Mouse (Mus musculus): ENCODE data around the gene Itga4. TPM values are rescaled to one million over a fixed set of nuclear protein-coding genes. Genes with fewer than 3 reads are reported as not detected.

Itga4 gene
- polyA plus RNA-seq, 1 experiment from 2014 or later = 1.7 TPM

DNA sequence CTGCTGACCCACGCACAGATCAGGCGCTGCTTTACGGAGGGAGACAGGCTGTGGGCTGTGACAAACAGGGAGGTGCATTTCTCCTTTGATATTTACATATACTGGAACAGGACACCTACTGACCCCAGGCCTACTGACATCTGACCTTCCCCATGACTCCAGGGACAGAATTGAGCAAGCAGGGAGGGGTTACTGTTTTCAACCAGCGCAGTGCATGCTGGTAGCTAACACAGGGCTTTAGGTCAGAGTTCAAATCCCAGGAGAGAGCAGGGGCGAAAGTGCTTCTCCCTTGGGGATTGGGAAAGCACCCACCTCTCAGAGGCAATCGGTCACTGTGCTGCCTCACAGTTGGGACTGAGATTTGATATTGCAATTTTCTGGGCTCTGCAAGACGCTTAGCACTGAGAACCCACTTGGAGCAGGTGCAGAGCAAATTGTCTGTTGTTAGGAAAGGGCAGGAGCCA is 113.9 kb downstream of the Itga4 start:
- TF ChIP-seq CTCF (IDR thresholded peaks at IDR 0.05; ENCODE audit: low read depth) = no peak

DNA sequence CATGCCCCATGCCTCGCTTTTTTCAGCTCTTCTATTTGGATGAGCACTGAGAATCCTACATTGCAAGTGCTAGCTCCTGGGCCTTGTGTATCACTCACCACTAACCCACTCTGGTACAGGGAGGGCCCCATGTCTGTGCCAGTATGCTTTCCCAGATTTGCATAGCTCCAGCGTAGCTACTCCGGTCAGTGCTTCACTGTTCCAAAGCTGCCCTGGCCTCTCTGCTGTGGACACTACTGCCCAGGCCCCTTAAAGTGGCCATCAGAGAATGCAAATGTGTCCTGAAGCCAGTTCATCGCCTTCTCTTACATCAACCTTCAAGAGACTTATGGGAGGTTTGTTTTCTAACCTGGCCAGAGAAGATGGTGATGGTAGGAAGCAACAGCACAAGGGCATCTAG is 114.7 kb downstream of the Itga4 start:
- Histone ChIP-seq H3K4me1 (replicated peaks; ENCODE audit: control insufficient read depth, insufficient read depth, low read length) (no peaks in the 10 kb centered on the region), H3K4me3 (ENCODE audit: low read depth, low read length) (no peak overlapping the region), H3K9me3 (ENCODE audit: control insufficient read depth) (no peaks in the 10 kb centered on the region), H3K27me3 (replicated peaks; ENCODE audit: control insufficient read depth, insufficient read depth, low read length) (no peaks in the 10 kb centered on the region), H3K9ac (ENCODE audit: low read depth, low read length) (no peak overlapping the region), H3K27ac (ENCODE audit: low read depth, low read length) (no peak overlapping the region), H3K4me2 (replicated peaks; ENCODE audit: low read depth) (no peak overlapping the region), H3K36me3 (ENCODE audit: control insufficient read depth, insufficient read depth) (no peaks in the 10 kb centered on the region)
- no peak for ATAC-seq
- TF ChIP-seq CTCF (IDR thresholded peaks at IDR 0.05; ENCODE audit: low read depth) = no peak
- 87% methylated on average over 4 of the region's 4 CpGs for WGBS

More for the DNA sequence above, 113.9 kb downstream of the Itga4 start:
- Histone ChIP-seq H3K36me3 (ENCODE audit: control insufficient read depth, insufficient read depth) (no peaks in the 10 kb centered on the region), H3K4me3 (ENCODE audit: low read depth, low read length) (no peak overlapping the region), H3K4me1 (replicated peaks; ENCODE audit: control insufficient read depth, insufficient read depth, low read length) (no peaks in the 10 kb centered on the region), H3K9ac (ENCODE audit: low read depth, low read length) (no peak overlapping the region), H3K9me3 (ENCODE audit: control insufficient read depth) (no peaks in the 10 kb centered on the region), H3K4me2 (replicated peaks; ENCODE audit: low read depth) (no peak overlapping the region), H3K27me3 (replicated peaks; ENCODE audit: control insufficient read depth, insufficient read depth, low read length) (no peaks in the 10 kb centered on the region), H3K27ac (ENCODE audit: low read depth, low read length) (no peak overlapping the region)
- no peak for ATAC-seq
- WGBS = 75% methylated on average over 7 of the region's 7 CpGs

DNA sequence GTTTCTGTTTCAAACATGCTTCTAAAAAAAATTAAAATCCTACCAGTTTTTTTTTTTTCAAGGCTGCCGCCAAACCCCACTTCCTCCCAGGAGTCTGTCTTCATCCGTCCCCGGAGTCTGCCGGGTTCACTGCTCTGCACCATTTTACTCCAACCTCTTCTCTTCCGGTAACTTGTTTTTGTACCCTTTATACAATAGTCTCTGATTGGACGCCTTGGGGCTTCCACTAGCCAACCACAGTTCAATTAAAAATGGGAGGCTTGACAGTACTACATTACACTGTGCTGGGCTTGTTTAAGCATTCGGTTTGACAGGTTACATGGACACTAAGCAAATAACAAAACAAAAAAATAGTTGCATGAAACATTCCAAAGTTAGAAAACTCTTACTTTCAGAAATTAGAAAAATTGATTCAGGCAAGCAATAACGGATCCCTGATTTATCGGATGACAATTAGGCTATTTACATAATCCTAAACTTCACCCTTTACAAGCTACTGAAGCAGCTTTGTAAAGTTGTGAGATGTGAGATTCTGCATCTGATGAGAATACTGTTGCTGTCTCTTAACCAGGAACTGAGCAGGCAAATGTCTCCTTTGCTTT is 115.6 kb downstream of the Itga4 start:
- 79% methylated on average over 9 of the region's 9 CpGs for WGBS
- TF ChIP-seq CTCF (IDR thresholded peaks at IDR 0.05; ENCODE audit: low read depth) = no peak

GRCm38 (mm10) chr2:79371326-79372153 is 116.3 kb downstream of the Itga4 start:
- no peak for ATAC-seq
- Histone ChIP-seq H3K9ac (ENCODE audit: low read depth, low read length) (no peak overlapping the region), H3K36me3 (ENCODE audit: control insufficient read depth, insufficient read depth) (no peaks in the 10 kb centered on the region), H3K9me3 (ENCODE audit: control insufficient read depth) (no peaks in the 10 kb centered on the region), H3K27me3 (replicated peaks; ENCODE audit: control insufficient read depth, insufficient read depth, low read length) (no peaks in the 10 kb centered on the region), H3K27ac (ENCODE audit: low read depth, low read length) (no peak overlapping the region), H3K4me3 (ENCODE audit: low read depth, low read length) (no peak overlapping the region), H3K4me1 (replicated peaks; ENCODE audit: control insufficient read depth, insufficient read depth, low read length) (no peaks in the 10 kb centered on the region), H3K4me2 (replicated peaks; ENCODE audit: low read depth) (no peak overlapping the region)
- WGBS = 87% methylated on average over 7 of the region's 7 CpGs
- no peak for TF ChIP-seq CTCF (IDR thresholded peaks at IDR 0.05; ENCODE audit: low read depth)

More for the DNA sequence above, 115.6 kb downstream of the Itga4 start:
- Histone ChIP-seq H3K4me3 (ENCODE audit: low read depth, low read length) (no peak overlapping the region), H3K4me2 (replicated peaks; ENCODE audit: low read depth) (no peak overlapping the region), H3K4me1 (replicated peaks; ENCODE audit: control insufficient read depth, insufficient read depth, low read length) (no peaks in the 10 kb centered on the region), H3K27ac (ENCODE audit: low read depth, low read length) (no peak overlapping the region), H3K27me3 (replicated peaks; ENCODE audit: control insufficient read depth, insufficient read depth, low read length) (no peaks in the 10 kb centered on the region), H3K9me3 (ENCODE audit: control insufficient read depth) (no peaks in the 10 kb centered on the region), H3K9ac (ENCODE audit: low read depth, low read length) (no peak overlapping the region), H3K36me3 (ENCODE audit: control insufficient read depth, insufficient read depth) (no peaks in the 10 kb centered on the region)
- ATAC-seq = no peak

DNA sequence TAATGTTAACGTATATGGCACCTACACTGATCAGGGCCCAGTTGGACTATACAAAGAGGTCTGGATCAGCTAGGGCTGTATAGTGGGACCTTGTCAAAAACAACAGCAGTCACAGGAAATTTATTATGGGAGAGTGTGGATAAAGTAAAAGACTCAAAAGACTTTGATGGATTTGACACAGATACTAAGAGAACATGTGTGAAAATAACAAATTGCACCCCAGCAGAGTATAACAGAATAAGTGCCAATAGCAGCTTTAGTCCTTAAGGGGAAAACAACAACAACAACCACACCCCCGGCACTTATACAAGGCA is 116.9 kb downstream of the Itga4 start:
- WGBS = 87% methylated on average over 2 of the region's 2 CpGs
- Histone ChIP-seq H3K4me1 (replicated peaks; ENCODE audit: control insufficient read depth, insufficient read depth, low read length) (no peaks in the 10 kb centered on the region), H3K4me3 (ENCODE audit: low read depth, low read length) (no peak overlapping the region), H3K9ac (ENCODE audit: low read depth, low read length) (no peak overlapping the region), H3K27ac (ENCODE audit: low read depth, low read length) (no peak overlapping the region), H3K36me3 (ENCODE audit: control insufficient read depth, insufficient read depth) (no peaks in the 10 kb centered on the region), H3K9me3 (ENCODE audit: control insufficient read depth) (no peaks in the 10 kb centered on the region), H3K27me3 (replicated peaks; ENCODE audit: control insufficient read depth, insufficient read depth, low read length) (no peaks in the 10 kb centered on the region), H3K4me2 (replicated peaks; ENCODE audit: low read depth) (no peak overlapping the region)
- no peak for ATAC-seq
- no peak for TF ChIP-seq CTCF (IDR thresholded peaks at IDR 0.05; ENCODE audit: low read depth)

- H3K9me3 ChIP-seq (ENCODE audit: control insufficient read depth) = no peaks in the 10 kb centered on the region
- no peak overlapping the region for H3K9ac ChIP-seq (ENCODE audit: low read depth, low read length)
- peak; percentile 77 for TF ChIP-seq CTCF (IDR thresholded peaks at IDR 0.05; ENCODE audit: low read depth)
- no peak overlapping the region for H3K4me3 ChIP-seq (ENCODE audit: low read depth, low read length)
- no peak overlapping the region for H3K27ac ChIP-seq (ENCODE audit: low read depth, low read length)
- H3K27me3 ChIP-seq (replicated peaks; ENCODE audit: control insufficient read depth, insufficient read depth, low read length) = no peaks in the 10 kb centered on the region
- WGBS = 54% methylated on average over 6 of the region's 6 CpGs
- H3K4me1 ChIP-seq (replicated peaks; ENCODE audit: control insufficient read depth, insufficient read depth, low read length) = no peaks in the 10 kb centered on the region
- ATAC-seq = no peak
- no peaks in the 10 kb centered on the region for H3K36me3 ChIP-seq (ENCODE audit: control insufficient read depth, insufficient read depth)
- H3K4me2 ChIP-seq (replicated peaks; ENCODE audit: low read depth) = no peak overlapping the region
These were observed 117.4 kb downstream of the Itga4 start for GRCm38 (mm10) chr2:79372486-79373200.
